Mouse (Mus musculus): ENCODE measurements around the gene Adam26a. TPM values are rescaled to one million over a fixed set of nuclear protein-coding genes. Genes with fewer than 3 reads are reported as not detected.
"Not testable (repeated sequence)": the region's sequence is repeated elsewhere in the genome, so short reads cannot be mapped to it uniquely, and the experiment has no call there.

Adam26a gene
- not detected in 2 replicates for polyA plus RNA-seq (2015; fragmentation: Nextera tagmentation; extraction: Ambion mirVana)

DNA sequence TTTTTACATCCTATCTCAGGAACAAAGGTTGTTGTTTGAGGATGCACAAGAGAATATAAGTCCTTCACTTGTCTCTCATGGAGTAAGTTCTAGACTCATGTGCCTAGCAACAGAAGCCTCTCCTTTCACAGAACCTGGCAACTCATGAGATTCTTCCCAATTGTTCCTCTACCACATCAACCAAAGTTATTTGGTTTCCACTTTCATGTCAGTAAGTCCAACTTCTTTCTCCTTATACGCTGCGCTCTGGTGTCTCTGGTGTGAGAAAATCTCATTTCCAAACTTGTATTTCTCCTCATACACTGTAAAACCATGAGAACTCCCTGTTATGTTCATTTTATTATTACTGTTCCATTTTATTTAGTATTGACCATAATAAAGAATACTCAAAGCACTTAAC, at the start of gene Adam26a:
Gene Adam26a (minus strand): TSS at position 101 of the 400 bp plus-strand sequence.
- not testable (repeated sequence) for H3K9ac ChIP-seq; H3K36me3 ChIP-seq; H3K4me2 ChIP-seq; H3K4me3 ChIP-seq; H3K9me3 ChIP-seq; H3K4me1 ChIP-seq; ATAC-seq (ENCODE audit: insufficient number of reproducible peaks, low FRiP score, low TSS enrichment, low read depth); H3K27me3 ChIP-seq; H3K27ac ChIP-seq
- 88% methylated on average over 2 of the region's 2 CpGs for WGBS

DNA sequence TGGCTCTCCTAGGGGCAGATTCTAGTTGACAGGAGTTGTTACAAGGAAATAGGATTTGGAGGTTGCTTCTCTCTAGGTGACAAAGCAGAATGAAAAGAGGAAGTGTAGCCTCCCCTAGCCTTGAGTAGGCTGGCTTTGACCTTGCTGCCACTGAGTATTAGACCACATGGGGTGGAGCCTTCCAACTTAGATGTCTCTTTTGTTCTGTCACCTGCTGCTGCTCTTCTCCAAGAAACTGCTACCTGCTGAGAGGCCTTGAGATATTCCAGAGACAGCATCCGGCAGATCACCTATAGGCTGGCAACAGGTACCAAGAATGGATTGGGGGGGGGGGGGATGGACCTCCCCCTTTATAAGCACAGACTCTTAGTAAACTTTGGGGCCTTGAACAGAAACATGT, 39.5 kb upstream of the Adam26a start:
- Histone ChIP-seq H3K4me2 (no peak overlapping the region), H3K4me1 (no peaks in the 10 kb centered on the region), H3K36me3 (no peaks in the 10 kb centered on the region), H3K27ac (no peak overlapping the region), H3K4me3 (no peak overlapping the region), H3K9me3 (no peaks in the 10 kb centered on the region), H3K27me3 (no peaks in the 10 kb centered on the region), H3K9ac (no peak overlapping the region)
- ATAC-seq (ENCODE audit: insufficient number of reproducible peaks, low FRiP score, low TSS enrichment, low read depth): no peak
- WGBS: 83% methylated on average over 1 of the region's 1 CpGs

DNA sequence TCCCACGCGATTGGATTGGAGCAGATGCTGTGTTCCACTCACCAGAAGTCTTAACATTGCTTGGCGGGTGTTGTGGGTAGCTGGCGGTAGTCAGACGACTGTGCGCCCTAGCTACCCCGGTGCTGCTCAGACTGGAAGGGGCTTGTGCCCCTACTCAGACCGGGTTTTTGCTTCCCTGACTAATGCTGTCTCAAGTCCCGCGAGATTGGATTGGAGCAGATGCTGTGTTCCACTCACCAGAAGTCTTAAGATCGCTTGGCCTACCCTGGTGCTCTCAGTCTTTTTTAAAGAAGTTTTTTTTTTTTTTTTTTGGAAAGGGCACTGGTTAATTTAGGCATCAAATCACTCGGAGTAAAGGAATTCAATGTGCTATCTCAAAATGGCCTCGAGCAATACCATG, 27.1 kb upstream of the Adam26a start:
- not testable (repeated sequence) for H3K27ac ChIP-seq; H3K4me3 ChIP-seq; H3K4me1 ChIP-seq; ATAC-seq (ENCODE audit: insufficient number of reproducible peaks, low FRiP score, low TSS enrichment, low read depth); H3K4me2 ChIP-seq; H3K27me3 ChIP-seq; H3K9me3 ChIP-seq; H3K36me3 ChIP-seq; H3K9ac ChIP-seq
- WGBS: 79% methylated on average over 13 of the region's 13 CpGs

DNA sequence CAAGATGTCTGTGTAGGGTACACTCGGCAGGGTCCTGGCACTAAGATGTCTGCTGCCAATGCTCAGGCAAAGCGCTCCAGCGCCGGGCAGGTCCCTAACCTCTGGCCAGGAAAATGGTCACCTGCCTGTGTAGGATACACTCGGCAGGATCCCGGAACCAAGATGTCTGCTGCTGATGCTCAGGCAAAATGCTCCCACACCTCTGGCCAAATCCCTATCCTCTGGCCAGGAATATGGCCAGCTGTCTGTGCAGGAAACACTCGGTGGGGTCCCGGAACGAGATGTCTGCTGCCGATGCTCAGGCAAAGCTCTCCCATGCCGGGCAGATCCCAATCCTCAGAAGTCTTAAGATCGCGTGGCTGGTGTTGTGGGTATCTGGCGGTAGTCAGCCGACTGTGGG, 26.7 kb upstream of the Adam26a start:
- not testable (repeated sequence) for H3K27ac ChIP-seq; H3K4me1 ChIP-seq; H3K4me2 ChIP-seq; H3K36me3 ChIP-seq; ATAC-seq (ENCODE audit: insufficient number of reproducible peaks, low FRiP score, low TSS enrichment, low read depth); H3K9ac ChIP-seq; H3K27me3 ChIP-seq; H3K9me3 ChIP-seq; H3K4me3 ChIP-seq
- 95% methylated on average over 15 of the region's 15 CpGs for WGBS

DNA sequence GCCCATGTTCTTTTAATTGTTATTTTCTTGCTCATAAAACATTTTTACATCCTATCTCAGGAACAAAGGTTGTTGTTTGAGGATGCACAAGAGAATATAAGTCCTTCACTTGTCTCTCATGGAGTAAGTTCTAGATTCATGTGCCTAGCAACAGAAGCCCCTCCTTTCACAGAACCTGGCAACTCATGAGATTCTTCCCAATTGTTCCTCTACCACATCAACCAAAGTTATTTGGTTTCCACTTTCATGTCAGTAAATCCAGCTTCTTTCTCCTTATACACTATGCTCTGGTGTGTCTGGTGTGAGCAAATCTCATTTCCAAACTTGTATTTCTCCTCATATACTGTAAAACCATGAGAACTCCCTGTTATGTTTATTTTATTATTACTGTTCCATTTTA, 48.5 kb downstream of the Adam26a start, which contains the start of gene Adam26b:
Gene Adam26b (minus strand): TSS at position 101 of the 400 bp plus-strand sequence.
- not testable (repeated sequence) for H3K27me3 ChIP-seq; H3K4me2 ChIP-seq; H3K27ac ChIP-seq; H3K4me3 ChIP-seq; H3K9ac ChIP-seq; H3K4me1 ChIP-seq; H3K36me3 ChIP-seq; H3K9me3 ChIP-seq; ATAC-seq (ENCODE audit: insufficient number of reproducible peaks, low FRiP score, low TSS enrichment, low read depth)

Other genes starting within 250 kb of the Adam26a start
- not detected in 2 replicates for gene Adam26b, start 48.6 kb downstream of the Adam26a start, polyA plus RNA-seq (2015; fragmentation: Nextera tagmentation; extraction: Ambion mirVana)
- gene Gm5346, start 50.6 kb upstream of the Adam26a start, polyA plus RNA-seq (2015; fragmentation: Nextera tagmentation; extraction: Ambion mirVana): not detected in 2 replicates
- not detected in 2 replicates for gene Adam34, start 133.3 kb upstream of the Adam26a start, polyA plus RNA-seq (2015; fragmentation: Nextera tagmentation; extraction: Ambion mirVana)

Measured in limb, embryonic 15.5 days (tissue).